Mouse (Mus musculus) heart, adult 2 months (tissue): ENCODE results near the gene Zc3hav1.

Experiments
- CTCF ChIP-seq: fragments of 200-600 bp; IDR thresholded peaks from 2 replicates; pipeline ENCODE4 v1.8.1; 2022; ENCODE audit warnings: antibody characterized with exemption, mild to moderate bottlenecking, moderate library complexity
- POLR2A ChIP-seq: fragments of 200-500 bp; IDR thresholded peaks from 2 replicates; pipeline ENCODE4 v1.6.1; 2011; ENCODE audit warnings: mild to moderate bottlenecking, low read depth, low read length, control low read depth; ENCODE audit not compliant: insufficient read depth

DNA sequence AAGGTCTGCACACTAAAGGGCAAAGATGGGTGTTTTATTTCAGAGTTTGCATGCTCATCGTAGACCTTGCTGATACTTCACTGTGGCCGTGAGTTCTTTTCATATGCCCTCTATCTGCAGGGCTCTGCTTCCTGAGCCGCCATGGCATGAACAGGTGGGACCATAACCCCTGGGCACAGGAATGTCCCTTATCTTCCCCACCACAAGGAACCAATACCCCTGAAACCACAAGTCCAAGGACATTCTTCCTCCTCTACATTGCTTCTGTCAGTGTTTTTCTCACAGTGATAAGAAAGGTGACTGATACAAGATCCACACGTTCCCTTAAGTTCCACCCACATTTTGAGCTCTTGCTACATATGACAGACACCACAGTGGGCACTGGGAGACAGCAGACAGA, 97.6 kb downstream of the Zc3hav1 start:
- no peak for TF ChIP-seq POLR2A
- TF ChIP-seq CTCF, result no peak
